In genomic region chr1:57269679-57270354, GRCm38 (mm10) we compare ENCODE assay signal across 8 mouse cellular contexts.
A peak's percentile ranks its signal among the peaks of the same experiment; 100 is the strongest.
DNase-seq lines count a peak whose midpoint lies in the region; ATAC-seq lines count a peak whose summit lies in the region.

No protein-coding gene starts in this region.

- H3K4me2 ChIP-seq in kidney, embryonic 15.5 days, result no peak overlapping the region
- no peak overlapping the region for H3K4me2 ChIP-seq in limb, embryonic 11.5 days (ENCODE audit: low read depth, severe bottlenecking)
- H3K4me2 ChIP-seq in neural tube, embryonic 11.5 days (ENCODE audit: low read depth), result no peak overlapping the region

- no peaks in the 10 kb centered on the region for H3K4me1 ChIP-seq in heart, embryonic 10.5 days
- H3K4me1 ChIP-seq in kidney, embryonic 15.5 days, result 0 out of 2 replicates have a peak, but pooled peaks cover 4% of the 10 kb centered on the region
- H3K4me1 ChIP-seq in limb, embryonic 11.5 days (ENCODE audit: control insufficient read depth, insufficient read depth, low read length), result no peaks in the 10 kb centered on the region
- H3K4me1 ChIP-seq in neural tube, embryonic 11.5 days (ENCODE audit: control insufficient read depth, insufficient read depth, low read length), result no peaks in the 10 kb centered on the region

- H3K27me3 ChIP-seq in heart, embryonic 10.5 days (ENCODE audit: insufficient read depth, poor library complexity, severe bottlenecking), result peaks cover 4% of the 10 kb centered on the region; the same call in 1 of the 2 replicates
- peaks cover 6% of the 10 kb centered on the region; the same call in 1 of the 2 replicates for H3K27me3 ChIP-seq in kidney, embryonic 15.5 days
- no peaks in the 10 kb centered on the region for H3K27me3 ChIP-seq in limb, embryonic 11.5 days (ENCODE audit: control insufficient read depth, insufficient read depth, low read length)
- H3K27me3 ChIP-seq in neural tube, embryonic 11.5 days (ENCODE audit: control insufficient read depth, insufficient read depth, low read length), result no peaks in the 10 kb centered on the region

- peak; percentile 71 for DNase-seq in heart, postnatal 4 days
- no peak for DNase-seq in heart, embryonic 10.5 days (ENCODE audit: low spot score)
- peak; percentile 33 to 34 for DNase-seq in cerebellum, postnatal 36 days
- peak; percentile 70 to 75 for DNase-seq in frontal cortex, postnatal 25 days (ENCODE audit: low spot score in 2 of 2)
- peak; percentile 84 for DNase-seq in limb, embryonic 11.5 days (ENCODE audit: low spot score)
- DNase-seq in neural tube, embryonic 11.5 days (ENCODE audit: low spot score), result peak; percentile 81
- DNase-seq in urinary bladder, postnatal 4 days (ENCODE audit: low spot score in 2 of 2), result peak; percentile 32 to 73

- ATAC-seq in kidney, embryonic 15.5 days (replicated peaks; ENCODE audit: low FRiP score), result peak; percentile 84; the same call in 1 of the 2 replicates
- peak; percentile 75; the same call in 1 of the 2 replicates for ATAC-seq in limb, embryonic 11.5 days (ENCODE audit: insufficient number of reproducible peaks, low FRiP score, low TSS enrichment, low read depth)
- ATAC-seq in neural tube, embryonic 11.5 days (ENCODE audit: insufficient read depth, low FRiP score, low TSS enrichment), result peak; percentile 73

- no peak overlapping the region for H3K27ac ChIP-seq in heart, embryonic 10.5 days
- H3K27ac ChIP-seq in kidney, embryonic 15.5 days, result no peak overlapping the region
- H3K27ac ChIP-seq in limb, embryonic 11.5 days (replicated peaks; ENCODE audit: low read depth, low read length), result no peak overlapping the region
- H3K27ac ChIP-seq in neural tube, embryonic 11.5 days (ENCODE audit: low read depth, low read length), result no peak overlapping the region

- no peak overlapping the region for H3K4me3 ChIP-seq in heart, embryonic 10.5 days
- no peak overlapping the region for H3K4me3 ChIP-seq in kidney, embryonic 15.5 days (replicated peaks)
- no peak overlapping the region for H3K4me3 ChIP-seq in limb, embryonic 11.5 days (ENCODE audit: low read depth, low read length)
- no peak overlapping the region for H3K4me3 ChIP-seq in neural tube, embryonic 11.5 days (ENCODE audit: low read depth, low read length)

- H3K9ac ChIP-seq in kidney, embryonic 15.5 days, result no peak overlapping the region
- no peak overlapping the region for H3K9ac ChIP-seq in limb, embryonic 11.5 days (ENCODE audit: low read length)
- no peak overlapping the region for H3K9ac ChIP-seq in neural tube, embryonic 11.5 days (ENCODE audit: low read length)

- H3K36me3 ChIP-seq in heart, embryonic 10.5 days, result no peaks in the 10 kb centered on the region
- H3K36me3 ChIP-seq in kidney, embryonic 15.5 days, result no peaks in the 10 kb centered on the region
- H3K36me3 ChIP-seq in limb, embryonic 11.5 days (ENCODE audit: control insufficient read depth, insufficient read depth, low read length), result no peaks in the 10 kb centered on the region
- H3K36me3 ChIP-seq in neural tube, embryonic 11.5 days (ENCODE audit: control insufficient read depth, insufficient read depth, low read length), result no peaks in the 10 kb centered on the region

- H3K9me3 ChIP-seq in heart, embryonic 10.5 days, result no peaks in the 10 kb centered on the region
- no peaks in the 10 kb centered on the region for H3K9me3 ChIP-seq in kidney, embryonic 15.5 days (replicated peaks)
- no peaks in the 10 kb centered on the region for H3K9me3 ChIP-seq in limb, embryonic 11.5 days (ENCODE audit: control insufficient read depth, low read length)
- no peaks in the 10 kb centered on the region for H3K9me3 ChIP-seq in neural tube, embryonic 11.5 days (ENCODE audit: control insufficient read depth, low read length)

- 48% methylated on average over 13 of the region's 13 CpGs for WGBS in heart, embryonic 10.5 days
- WGBS in kidney, embryonic 15.5 days, result 45% methylated on average over 13 of the region's 13 CpGs
- WGBS in limb, embryonic 11.5 days, result 37% methylated on average over 13 of the region's 13 CpGs
- 48% methylated on average over 13 of the region's 13 CpGs for WGBS in neural tube, embryonic 11.5 days
